Mouse (Mus musculus): ENCODE data around the gene Smdt1.

Gene Smdt1

GRCm38 (mm10) chr15:82338593-82339112 is at the start of gene Smdt1, which contains the start of the genes Naga and Pheta2:
Smdt1 (plus strand) TSS chr15:82338959.
Naga (minus strand) TSS chr15:82338925.
Pheta2 (plus strand) TSS chr15:82338942.
- DNase-seq (ENCODE audit: low spot score): peak; percentile 99

GRCm38 (mm10) chr15:82290252-82290651 is 48.5 kb upstream of the Smdt1 start:
- no peak for DNase-seq (ENCODE audit: low spot score)

GRCm38 (mm10) chr15:82292851-82293250 is 45.9 kb upstream of the Smdt1 start:
- no peak for DNase-seq (ENCODE audit: low spot score)

- peak; percentile 85 for DNase-seq (ENCODE audit: low spot score)
These were observed 45.5 kb upstream of the Smdt1 start for GRCm38 (mm10) chr15:82293271-82293711.

GRCm38 (mm10) chr15:82294059-82294458 is 44.7 kb upstream of the Smdt1 start:
- peak; percentile 53 for DNase-seq (ENCODE audit: low spot score)

- no peak for DNase-seq (ENCODE audit: low spot score)
These were observed 39.8 kb upstream of the Smdt1 start, which contains the start of gene Wbp2nl for GRCm38 (mm10) chr15:82298764-82299561. Wbp2nl (plus strand) TSS chr15:82298954.

GRCm38 (mm10) chr15:82307107-82307506 is 31.7 kb upstream of the Smdt1 start:
- DNase-seq (ENCODE audit: low spot score): no peak

- DNase-seq (ENCODE audit: low spot score): no peak
These were observed 30.3 kb upstream of the Smdt1 start for GRCm38 (mm10) chr15:82308416-82308815.

GRCm38 (mm10) chr15:82317839-82318238 is 20.9 kb upstream of the Smdt1 start:
- no peak for DNase-seq (ENCODE audit: low spot score)

GRCm38 (mm10) chr15:82319613-82320012 is 19.1 kb upstream of the Smdt1 start:
- DNase-seq (ENCODE audit: low spot score): no peak

GRCm38 (mm10) chr15:82322195-82322594 is 16.6 kb upstream of the Smdt1 start:
- DNase-seq (ENCODE audit: low spot score): no peak

GRCm38 (mm10) chr15:82325382-82325781 is 13.4 kb upstream of the Smdt1 start:
- no peak for DNase-seq (ENCODE audit: low spot score)

GRCm38 (mm10) chr15:82335194-82335593 is 3.6 kb upstream of the Smdt1 start:
- DNase-seq (ENCODE audit: low spot score): no peak

- DNase-seq (ENCODE audit: low spot score): peak; percentile 16
These were observed 2.1 kb upstream of the Smdt1 start for GRCm38 (mm10) chr15:82336629-82337028.

GRCm38 (mm10) chr15:82337875-82338274 is 884 bp upstream of the Smdt1 start:
- no peak for DNase-seq (ENCODE audit: low spot score)

GRCm38 (mm10) chr15:82339150-82339549 is 391 bp downstream of the Smdt1 start:
- no peak for DNase-seq (ENCODE audit: low spot score)

GRCm38 (mm10) chr15:82339634-82340254 is 985 bp downstream of the Smdt1 start:
- no peak for DNase-seq (ENCODE audit: low spot score)

GRCm38 (mm10) chr15:82340414-82341035 is 1.8 kb downstream of the Smdt1 start:
- no peak for DNase-seq (ENCODE audit: low spot score)

GRCm38 (mm10) chr15:82341036-82341501 is 2.3 kb downstream of the Smdt1 start:
- peak; percentile 35 for DNase-seq (ENCODE audit: low spot score)

- no peak for DNase-seq (ENCODE audit: low spot score)
These were observed 3.1 kb downstream of the Smdt1 start for GRCm38 (mm10) chr15:82341675-82342542.

- DNase-seq (ENCODE audit: low spot score): no peak
These were observed 3.8 kb downstream of the Smdt1 start for GRCm38 (mm10) chr15:82342543-82342935.
